Mouse (Mus musculus) lung, adult 2 months (tissue): ENCODE measurements at regions not wholly inside any gene's neighbourhood (a gene's known extent, or its start where the extent isn't known, plus 50 kb on each side); places are given as distances from the start of the nearest gene placed in this dataset.
"Not testable (repeated sequence)": the region's sequence is repeated elsewhere in the genome, so short reads cannot be mapped to it uniquely, and the experiment has no call there.

Experiments
- DNase-seq: peaks from one replicate; pipeline ENCODE4 v3.0.0; 2022
- H3K4me1 ChIP-seq: fragments of 200-500 bp; 2 replicates; pipeline ENCODE4 v1.6.1; 2011; ENCODE audit warnings: low read length; ENCODE audit not compliant: control insufficient read depth, insufficient read depth
- H3K4me3 ChIP-seq: fragments of 200-500 bp; replicated peaks from 2 replicates; pipeline ENCODE3; 2011; ENCODE audit warnings: low read depth, mild to moderate bottlenecking, control low read depth, low read length; ENCODE audit errors: extremely low read depth
- CTCF ChIP-seq: fragments of 200-500 bp; IDR thresholded peaks from 2 replicates; pipeline ENCODE4 v1.5.1; 2011; ENCODE audit warnings: mild to moderate bottlenecking, low read length, control low read depth; ENCODE audit not compliant: insufficient read depth
- POLR2A ChIP-seq: fragments of 200-500 bp; IDR thresholded peaks from 2 replicates; pipeline ENCODE4 v1.6.1; 2011; ENCODE audit warnings: low read depth, mild to moderate bottlenecking, control low read depth, low read length, borderline replicate concordance; ENCODE audit errors: extremely low read depth
- WGBS: fragments of 180-500 bp; shearing (Covaris S2); methylation state at CpG from one replicate; pipeline ENCODE4 v1.1.7; 2018; 5-methylcytosine and 5-hydroxymethylcytosine counted together

DNA sequence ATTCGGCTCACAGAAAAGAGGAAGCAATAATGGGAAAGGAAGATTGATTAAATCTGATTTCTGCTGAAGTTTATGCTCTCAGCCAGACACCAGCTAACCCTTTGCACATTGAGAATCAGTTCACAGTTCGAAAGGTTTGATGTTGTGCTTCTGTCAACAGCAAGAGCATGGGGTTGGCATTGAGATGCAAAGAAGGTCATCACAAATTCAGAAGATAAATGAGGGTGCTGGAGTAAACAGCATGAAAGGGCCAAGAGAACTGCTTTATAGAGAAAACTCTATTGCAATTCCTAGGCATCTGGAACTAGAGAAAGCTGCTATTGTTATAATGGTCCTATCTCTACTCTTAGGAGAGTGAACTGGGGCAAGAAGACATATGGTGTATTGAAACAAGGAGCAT is 250.8 kb downstream of the Rab38 start:
- TF ChIP-seq POLR2A (no peak), CTCF (no peak)
- H3K4me3 ChIP-seq, result no peak overlapping the region
- DNase-seq, result no peak
- no peaks in the 10 kb centered on the region for H3K4me1 ChIP-seq
- WGBS, result 66% methylated on average over 2 of the region's 2 CpGs

DNA sequence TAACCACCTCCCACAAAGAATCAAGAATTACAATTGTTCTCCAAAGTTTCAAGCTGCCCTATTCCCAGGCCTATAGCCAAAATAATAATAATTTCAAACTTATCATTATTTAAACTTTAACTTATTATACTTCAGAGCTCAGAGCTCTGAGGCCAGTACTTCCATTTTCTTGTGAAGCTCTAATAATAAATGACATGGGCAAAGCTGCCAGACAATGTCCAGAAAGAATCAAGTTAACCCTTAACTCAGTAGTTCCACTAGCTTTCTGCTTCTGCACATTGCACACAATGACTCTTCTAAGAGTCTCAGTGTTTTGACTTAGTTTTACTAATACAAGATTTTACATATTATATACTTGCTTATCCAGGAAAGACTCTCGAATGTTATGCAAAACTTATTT is 291.0 kb downstream of the Rab38 start:
- H3K4me3 ChIP-seq, DNase-seq, H3K4me1 ChIP-seq: not testable (repeated sequence)
- 68% methylated on average over 1 of the region's 1 CpGs for WGBS

GRCm38 (mm10) chr7:88734506-88734905 is 304.4 kb downstream of the Rab38 start:
- DNase-seq, result no peak
- H3K4me3 ChIP-seq, result no peak overlapping the region
- WGBS, result 75% methylated on average over 4 of the region's 4 CpGs

GRCm38 (mm10) chr7:88735768-88736167 is 305.7 kb downstream of the Rab38 start:
- H3K4me1 ChIP-seq, result no peaks in the 10 kb centered on the region
- no peak for DNase-seq
- H3K4me3 ChIP-seq, result no peak overlapping the region
- TF ChIP-seq POLR2A (no peak), CTCF (no peak)

More at GRCm38 (mm10) chr7:88734506-88734905, 304.4 kb downstream of the Rab38 start:
- no peaks in the 10 kb centered on the region for H3K4me1 ChIP-seq
- TF ChIP-seq CTCF, result no peak
- no peak for TF ChIP-seq POLR2A

DNA sequence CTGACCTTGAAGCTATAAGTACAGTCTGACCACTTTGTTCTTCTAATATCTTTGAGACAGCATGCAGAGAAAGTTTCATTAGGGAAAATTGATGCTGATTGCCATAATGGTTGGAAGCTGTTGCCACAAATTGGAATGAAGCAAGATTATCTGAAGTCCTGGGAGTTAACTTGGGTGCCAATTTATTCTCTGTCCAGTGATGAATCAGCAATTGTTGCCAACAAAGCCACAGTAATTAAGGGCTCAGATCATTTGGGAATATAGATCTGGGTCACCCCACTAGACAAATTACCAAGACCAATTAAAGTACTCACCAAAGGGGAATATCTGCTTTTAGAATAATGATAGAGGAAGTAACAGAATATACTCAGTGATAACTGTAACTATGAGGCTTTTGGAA is 347.3 kb downstream of the Rab38 start:
- H3K4me3 ChIP-seq, result no peak overlapping the region
- H3K4me1 ChIP-seq, result no peaks in the 10 kb centered on the region
- no peak for DNase-seq
- TF ChIP-seq POLR2A (no peak), CTCF (no peak)

- DNase-seq, result no peak
- 69% methylated on average over 2 of the region's 2 CpGs for WGBS
- Histone ChIP-seq H3K4me3 (no peak overlapping the region), H3K4me1 (no peaks in the 10 kb centered on the region)
- no peak for TF ChIP-seq POLR2A
- TF ChIP-seq CTCF, result no peak
These were observed 352.8 kb downstream of the Rab38 start for GRCm38 (mm10) chr7:88782906-88783305.

- H3K4me3 ChIP-seq, result no peak overlapping the region
- no peak for TF ChIP-seq POLR2A
- TF ChIP-seq CTCF, result no peak
- no peak for DNase-seq
- no peaks in the 10 kb centered on the region for H3K4me1 ChIP-seq
- 56% methylated on average over 3 of the region's 3 CpGs for WGBS
These were observed 378.1 kb downstream of the Rab38 start for GRCm38 (mm10) chr7:88808175-88808574.

DNA sequence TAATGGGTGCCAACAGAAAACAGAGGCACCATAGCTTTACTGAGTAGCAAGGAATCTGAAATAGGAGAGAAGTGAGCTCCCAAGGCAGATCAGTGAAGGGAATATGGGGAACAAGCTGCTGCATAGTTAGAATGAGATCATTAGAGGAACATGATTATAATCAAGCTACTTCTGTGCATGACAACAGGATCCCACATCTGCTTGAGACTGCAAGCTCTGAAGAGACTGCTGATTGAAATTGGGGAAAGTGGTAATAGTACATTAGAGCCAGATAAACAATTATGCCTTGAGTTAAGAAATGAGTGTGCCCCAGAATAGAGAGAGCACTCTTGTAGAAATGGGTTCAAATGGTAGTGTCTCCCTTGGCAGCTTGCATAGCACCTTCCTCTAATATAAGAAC is 380.1 kb downstream of the Rab38 start:
- Histone ChIP-seq H3K4me3 (no peak overlapping the region), H3K4me1 (no peaks in the 10 kb centered on the region)
- no peak for DNase-seq
- TF ChIP-seq CTCF (no peak), POLR2A (no peak)

- no peak for DNase-seq
- H3K4me1 ChIP-seq, result no peaks in the 10 kb centered on the region
- WGBS, result 94% methylated on average over 3 of the region's 3 CpGs
- TF ChIP-seq CTCF, result no peak
- no peak for TF ChIP-seq POLR2A
- H3K4me3 ChIP-seq, result no peak overlapping the region
These were observed 390.1 kb downstream of the Rab38 start for GRCm38 (mm10) chr7:88820204-88820603.

GRCm38 (mm10) chr7:88826498-88826897 is 396.4 kb downstream of the Rab38 start:
- H3K4me3 ChIP-seq, result no peak overlapping the region
- 65% methylated on average over 2 of the region's 2 CpGs for WGBS
- no peak for DNase-seq
- no peaks in the 10 kb centered on the region for H3K4me1 ChIP-seq
- TF ChIP-seq POLR2A, result no peak
- TF ChIP-seq CTCF, result no peak
